In genomic region chr15:99972361-99972988, GRCm38 (mm10) we compare ENCODE assay signal across 7 mouse cellular contexts. TPM values are rescaled to one million over a fixed set of nuclear protein-coding genes. Genes with fewer than 3 reads are reported as not detected.
DNase-seq lines count a peak whose midpoint lies in the region; ATAC-seq lines count a peak whose summit lies in the region.

No protein-coding gene starts in this region.

- peak overlapping the region; percentile 99 for H3K4me3 ChIP-seq in limb, embryonic 10.5 days
- H3K4me3 ChIP-seq in midbrain, embryonic 13.5 days (replicated peaks), result peak overlapping the region; percentile 96

- no peaks in the 10 kb centered on the region for H3K9me3 ChIP-seq in limb, embryonic 10.5 days (replicated peaks)
- no peaks in the 10 kb centered on the region for H3K9me3 ChIP-seq in midbrain, embryonic 13.5 days

- no peaks in the 10 kb centered on the region for H3K36me3 ChIP-seq in limb, embryonic 10.5 days
- H3K36me3 ChIP-seq in midbrain, embryonic 13.5 days, result no peaks in the 10 kb centered on the region

- H3K27me3 ChIP-seq in limb, embryonic 10.5 days (ENCODE audit: low read depth, poor library complexity, severe bottlenecking), result no peaks in the 10 kb centered on the region
- H3K27me3 ChIP-seq in midbrain, embryonic 13.5 days, result no peaks in the 10 kb centered on the region

- H3K9ac ChIP-seq in midbrain, embryonic 13.5 days (replicated peaks), result peak overlapping the region; percentile 88

- peak; percentile 89 for ATAC-seq in granulocyte monocyte progenitor cell, adult 5-6 weeks (replicated peaks; ENCODE audit: poor library complexity, severe bottlenecking)
- ATAC-seq in midbrain, embryonic 13.5 days, result peak; percentile 97

- H3K4me1 ChIP-seq in limb, embryonic 10.5 days, result peaks cover 8% of the 10 kb centered on the region; the same call in 1 of the 2 replicates
- H3K4me1 ChIP-seq in midbrain, embryonic 13.5 days (replicated peaks), result peaks cover 10% of the 10 kb centered on the region

- under 1% methylated on average over 50 of the region's 50 CpGs for WGBS in limb, embryonic 10.5 days
- WGBS in midbrain, embryonic 13.5 days, result under 1% methylated on average over 50 of the region's 50 CpGs

- H3K27ac ChIP-seq in limb, embryonic 10.5 days, result peak overlapping the region; percentile 98
- H3K27ac ChIP-seq in midbrain, embryonic 13.5 days, result peak overlapping the region; percentile 96

- peak overlapping the region; percentile 93 for H3K4me2 ChIP-seq in midbrain, embryonic 13.5 days (replicated peaks)

- DNase-seq in adrenal gland, adult 8-10 months, result peak; percentile 95
- DNase-seq in embryo, embryonic 9.5 days (ENCODE audit: extremely low spot score), result peak; percentile 97
- DNase-seq in kidney, adult 11 months, result peak; percentile 95
- peak; percentile 98 for DNase-seq in limb, embryonic 10.5 days (ENCODE audit: low spot score)
- peak; percentile 94 for DNase-seq in spleen, adult 12 weeks (ENCODE audit: low spot score)

RNA-seq across cellular contexts. Expression of gene Larp4, which starts 2.6 kb away (rescaled TPM):
- 10 to 100 TPM; 59.9 to 82.8 (median 69.9) TPM for total RNA-seq in adrenal gland, adult 8-10 months (2022)
- total RNA-seq in granulocyte monocyte progenitor cell, adult 5-6 weeks (2014; fragmentation: Nextera tagmentation), result 99.3 and 101 TPM in 2 replicates
- 77.6 and 87.4 TPM in 2 replicates for total RNA-seq in granulocyte monocyte progenitor cell, adult 5-6 weeks (2017)
- 37.1 and 40.3 TPM in 2 replicates for polyA plus RNA-seq in limb, embryonic 10.5 days (2016; fragmentation: Nextera tagmentation; extraction: Ambion mirVana)
- 25.1 and 27.1 TPM in 2 replicates for polyA plus RNA-seq in midbrain, embryonic 13.5 days (2015; fragmentation: Nextera tagmentation; extraction: Ambion mirVana)

RNA-seq across cellular contexts. Expression of gene Fam186a, which starts 5.6 kb away (rescaled TPM):
- under 1 TPM; 0.08 to 0.31 (median 0.15) TPM for total RNA-seq in adrenal gland, adult 8-10 months (2022)
- not detected in 2 replicates for total RNA-seq in granulocyte monocyte progenitor cell, adult 5-6 weeks (2014; fragmentation: Nextera tagmentation)
- total RNA-seq in granulocyte monocyte progenitor cell, adult 5-6 weeks (2017), result not detected in 2 replicates
- not detected in 2 replicates for polyA plus RNA-seq in limb, embryonic 10.5 days (2016; fragmentation: Nextera tagmentation; extraction: Ambion mirVana)
- not detected in 2 replicates for polyA plus RNA-seq in midbrain, embryonic 13.5 days (2015; fragmentation: Nextera tagmentation; extraction: Ambion mirVana)

Comparison
In these comparisons a context has a peak if more than half of its experiments do, and no peak if none do; other contexts are left out.
1. Peak in every context shown above with its lines: DNase-seq, ATAC-seq, H3K4me3 ChIP-seq and H3K27ac ChIP-seq.